Mouse (Mus musculus) intestine, embryonic 15.5 days (tissue): ENCODE data around the gene Aspscr1. TPM values are rescaled to one million over a fixed set of nuclear protein-coding genes. Genes with fewer than 3 reads are reported as not detected.
A peak's percentile ranks its signal among the peaks of the same experiment; 100 is the strongest.

Experiments
- ATAC-seq: fragments of 200-750 bp; cut with Nextera tagmentation; 2 replicates; pipeline ENCODE4 v1.8.0; 2017; ENCODE audit warnings: moderate TSS enrichment, moderate library complexity
- H3K27ac ChIP-seq: fragments of 300-500 bp; sonication (generic); 2 replicates; pipeline ENCODE4 v1.5.1; 2015; ENCODE audit warnings: mild to moderate bottlenecking, inconsistent platforms
- H3K27me3 ChIP-seq: fragments of 300-500 bp; sonication (generic); replicated peaks from 2 replicates; pipeline ENCODE4 v1.6.1; 2015; ENCODE audit warnings: inconsistent platforms
- H3K36me3 ChIP-seq: fragments of 300-500 bp; sonication (generic); 2 replicates; pipeline ENCODE4 v1.6.1; 2015; ENCODE audit warnings: inconsistent platforms
- H3K4me1 ChIP-seq: fragments of 300-500 bp; sonication (generic); replicated peaks from 2 replicates; pipeline ENCODE4 v1.6.1; 2015; ENCODE audit warnings: inconsistent platforms
- H3K4me2 ChIP-seq: fragments of 300-500 bp; sonication (generic); replicated peaks from 2 replicates; pipeline ENCODE4 v1.6.1; 2015; ENCODE audit warnings: mild to moderate bottlenecking, inconsistent platforms
- H3K4me3 ChIP-seq: fragments of 300-500 bp; sonication (generic); replicated peaks from 2 replicates; pipeline ENCODE4 v1.5.1; 2015; ENCODE audit warnings: inconsistent platforms
- H3K9ac ChIP-seq: fragments of 300-500 bp; sonication (generic); 2 replicates; pipeline ENCODE4 v1.6.1; 2015; ENCODE audit warnings: inconsistent platforms
- H3K9me3 ChIP-seq: fragments of 300-500 bp; sonication (generic); 2 replicates; pipeline ENCODE4 v1.6.1; 2016; ENCODE audit warnings: inconsistent platforms
- WGBS: fragments of 180-500 bp; shearing (Covaris S2); methylation state at CpG from one replicate; pipeline ENCODE4 v1.1.7; 2015; 5-methylcytosine and 5-hydroxymethylcytosine counted together
- polyA plus RNA-seq: library from polyadenylated mRNA; unstranded; fragments of >200 nt; fragmentation: Nextera tagmentation; extraction: Ambion mirVana; gene quantifications from 2 replicates; pipeline ENCODE4 v1.2.1, GENCODE M21; 2015

The Aspscr1 gene
- polyA plus RNA-seq, 1 experiment from 2014 or later: 96.0 TPM

DNA sequence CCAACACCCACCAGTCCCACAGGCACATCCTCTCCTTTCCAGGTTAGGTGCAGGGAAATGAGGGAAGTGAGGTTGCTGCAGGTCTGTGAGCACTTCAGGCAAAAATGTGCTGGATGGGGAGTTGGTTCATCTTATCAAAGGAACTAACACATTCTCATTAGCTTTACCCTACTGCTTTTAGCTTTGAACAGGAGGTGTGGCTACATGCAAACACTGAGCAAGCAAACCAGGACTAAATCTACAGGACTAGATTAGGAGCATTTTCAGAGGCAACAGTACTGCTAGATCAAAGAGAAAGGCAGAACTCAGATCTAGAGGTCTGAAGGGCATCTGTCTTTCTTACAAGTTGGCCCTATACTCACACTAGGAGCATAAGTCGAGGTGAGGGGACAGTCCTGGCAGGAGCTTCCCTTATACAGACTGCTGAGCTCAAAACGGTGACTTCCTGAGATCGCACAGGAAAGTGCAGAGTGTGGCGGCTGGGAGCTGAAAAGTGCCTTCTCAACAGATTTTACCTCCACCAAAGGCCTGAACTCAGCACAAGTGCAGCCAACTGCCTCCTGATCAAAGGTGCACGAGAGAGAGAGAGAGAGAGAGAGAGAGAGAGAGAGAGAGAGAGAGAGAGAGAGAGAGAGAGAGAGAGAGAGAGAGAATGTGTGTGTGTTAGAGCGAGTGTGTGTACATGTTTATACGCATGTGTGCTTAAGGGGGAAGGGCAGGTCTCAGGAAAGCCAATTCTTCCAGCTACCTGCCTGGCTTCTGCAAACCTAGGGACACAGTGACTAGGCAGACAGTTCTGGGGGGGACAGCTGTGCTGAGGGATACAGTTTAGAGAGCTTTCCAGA, 41.7 kb upstream of the Aspscr1 start:
- peak overlapping the region; percentile 29 for H3K9ac ChIP-seq
- H3K27ac ChIP-seq: peak overlapping the region; percentile 79
- peaks cover 39% of the 10 kb centered on the region for H3K4me1 ChIP-seq
- no peak for ATAC-seq
- H3K36me3 ChIP-seq: peaks cover 13% of the 10 kb centered on the region
- H3K4me3 ChIP-seq: 0 out of 2 replicates have a peak overlapping the region, but pooled peaks have one; percentile 94
- 24% methylated on average over 7 of the region's 7 CpGs for WGBS
- no peaks in the 10 kb centered on the region for H3K27me3 ChIP-seq
- peak overlapping the region; percentile 85 for H3K4me2 ChIP-seq
- no peaks in the 10 kb centered on the region for H3K9me3 ChIP-seq

DNA sequence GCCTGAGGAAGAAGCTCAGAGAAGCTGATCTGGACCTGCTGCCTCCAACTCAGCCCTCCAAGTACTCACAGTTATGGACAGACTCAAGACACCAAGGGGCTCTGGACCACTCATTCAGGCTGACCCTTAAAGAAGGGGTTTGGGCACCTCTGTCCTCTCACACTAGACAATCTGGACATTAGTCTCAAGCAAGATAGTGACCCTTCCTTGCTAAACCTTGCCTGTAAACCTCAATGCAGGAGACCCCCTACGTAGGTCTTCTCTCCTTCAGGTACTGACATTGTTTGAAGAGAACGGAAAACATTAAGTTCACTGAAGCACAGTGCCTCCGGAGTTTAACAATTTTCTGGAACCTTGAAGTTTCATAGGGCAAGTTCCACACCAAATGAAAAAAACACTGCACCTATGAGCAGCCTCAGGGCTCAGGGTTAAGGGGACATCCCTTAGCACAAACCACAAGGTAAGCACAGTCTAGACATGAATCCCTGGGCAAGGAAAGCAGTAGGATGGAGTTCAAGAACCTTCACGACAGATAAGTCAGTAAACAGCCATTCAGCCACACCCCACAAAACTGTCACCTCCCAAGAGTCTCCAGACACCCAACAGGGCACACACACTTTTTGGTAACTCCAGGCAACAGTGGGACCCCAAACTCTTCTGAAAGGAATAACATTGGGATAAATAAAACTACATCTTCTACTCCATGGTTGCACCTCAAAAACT, 40.9 kb upstream of the Aspscr1 start:
- H3K27ac ChIP-seq: peak overlapping the region; percentile 74; the same call in 1 of the 2 replicates
- WGBS: 61% methylated on average over 4 of the region's 4 CpGs
- peaks cover 39% of the 10 kb centered on the region for H3K4me1 ChIP-seq
- H3K9me3 ChIP-seq: no peaks in the 10 kb centered on the region
- H3K27me3 ChIP-seq: no peaks in the 10 kb centered on the region
- peaks cover 13% of the 10 kb centered on the region for H3K36me3 ChIP-seq
- H3K9ac ChIP-seq: peak overlapping the region; percentile 95
- no peak for ATAC-seq
- H3K4me3 ChIP-seq: peak overlapping the region; percentile 94
- peak overlapping the region; percentile 85 for H3K4me2 ChIP-seq

DNA sequence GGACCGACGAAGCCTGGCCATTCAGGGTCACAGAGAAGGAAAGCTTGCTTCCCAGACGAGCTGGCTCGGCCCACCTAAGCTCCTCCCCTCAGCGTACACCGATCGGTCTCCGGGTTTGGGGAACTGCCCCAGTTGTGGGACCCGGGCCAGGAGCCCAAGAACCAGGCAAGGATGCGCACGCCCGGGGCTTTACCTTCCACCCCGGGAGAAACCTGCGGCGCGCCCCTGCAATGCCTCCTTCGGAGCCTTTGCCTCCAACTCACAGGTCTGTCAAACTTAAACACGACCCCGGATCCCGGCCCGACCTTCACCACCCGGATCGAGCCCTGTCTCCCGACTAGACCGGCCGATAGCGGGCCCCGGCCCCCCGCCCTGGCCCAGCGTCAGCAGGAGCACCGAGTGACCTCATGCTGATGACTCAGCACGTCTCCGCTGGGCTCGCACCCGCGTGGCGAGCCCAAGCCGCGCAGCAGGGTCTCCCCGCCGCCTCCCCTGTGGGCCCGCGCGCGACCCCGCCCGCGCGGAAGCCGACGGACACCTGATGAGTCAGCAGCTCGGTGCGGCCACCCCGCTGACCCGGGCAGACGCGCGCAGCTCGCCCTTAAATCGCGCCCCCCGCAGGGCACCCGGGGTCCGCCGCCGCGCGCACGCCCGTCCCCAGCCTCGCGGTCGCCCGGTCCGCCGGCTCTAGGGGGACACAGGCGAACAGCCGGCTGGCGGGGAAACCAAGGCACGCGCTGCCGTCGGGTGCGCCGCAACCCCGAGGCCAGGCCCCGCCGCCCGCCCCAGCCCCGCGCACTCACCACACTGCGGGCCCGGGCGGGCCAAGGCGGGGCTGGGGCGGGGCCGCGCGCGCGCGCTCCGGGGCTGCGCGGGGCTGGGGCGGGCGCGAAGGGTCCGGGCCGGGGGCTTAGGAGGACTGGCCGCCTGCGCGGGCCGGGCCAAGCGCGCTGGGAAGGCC, 39.9 kb upstream of the Aspscr1 start:
- ATAC-seq: peak; percentile 88
- Histone ChIP-seq H3K4me1 (peaks cover 39% of the 10 kb centered on the region), H3K27me3 (no peaks in the 10 kb centered on the region), H3K27ac (peak overlapping the region; percentile 74), H3K9ac (peak overlapping the region; percentile 95), H3K9me3 (no peaks in the 10 kb centered on the region), H3K36me3 (peaks cover 9% of the 10 kb centered on the region), H3K4me3 (peak overlapping the region; percentile 94), H3K4me2 (peak overlapping the region; percentile 85)
- WGBS: under 1% methylated on average over 115 of the region's 116 CpGs

DNA sequence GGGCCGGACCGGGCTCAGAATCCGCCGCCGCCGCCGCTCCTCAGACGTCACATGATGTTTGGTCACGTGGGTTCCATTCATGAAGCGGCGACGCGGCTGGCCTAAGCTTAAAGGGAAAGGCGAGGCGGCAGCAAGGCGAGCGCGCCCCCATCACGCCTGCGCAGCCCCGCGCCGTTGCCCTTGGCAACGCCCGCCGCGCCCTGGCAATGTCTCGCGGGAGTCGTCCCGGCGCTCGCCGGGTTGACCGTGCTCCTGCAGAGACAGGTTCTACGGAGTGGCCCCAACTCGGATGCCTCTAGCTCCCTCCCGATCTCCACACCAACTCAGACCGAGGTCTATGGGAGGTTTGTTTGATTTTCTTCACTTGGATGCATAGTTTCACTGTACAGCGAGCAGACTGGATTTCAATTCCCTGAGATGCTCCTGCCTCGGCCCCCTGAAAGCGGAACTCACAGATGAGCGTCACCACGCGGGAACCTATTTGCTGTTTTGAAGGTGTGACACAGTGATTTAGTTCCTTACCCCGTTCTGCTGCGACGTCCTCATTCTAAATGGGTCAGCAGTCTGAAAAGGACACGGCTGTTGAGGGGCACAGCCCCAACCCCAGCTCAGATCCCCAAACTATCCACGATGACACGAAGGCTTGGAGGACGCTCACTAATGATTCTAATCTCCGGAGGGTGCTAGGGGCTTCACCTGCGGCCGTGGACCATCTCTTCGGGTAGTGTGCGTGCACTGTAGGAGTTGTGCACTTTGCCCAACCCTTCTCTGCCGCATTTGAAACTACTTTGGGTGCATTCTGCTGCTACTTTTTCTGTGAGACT, 39.0 kb upstream of the Aspscr1 start, which contains the start of gene Mafg:
Gene Mafg (minus strand): TSS at position 81 of the 824 bp plus-strand sequence.
- 11% methylated on average over 58 of the region's 58 CpGs for WGBS
- H3K4me2 ChIP-seq: peak within 1 kb of the TSS; percentile 85
- peak; percentile 90 for ATAC-seq
- H3K27me3 ChIP-seq: no peaks in the 10 kb centered on the region
- peak within 1 kb of the TSS; percentile 74 for H3K27ac ChIP-seq
- no peaks in the 10 kb centered on the region for H3K9me3 ChIP-seq
- peaks cover 39% of the 10 kb centered on the region for H3K4me1 ChIP-seq
- H3K4me3 ChIP-seq: peak within 1 kb of the TSS; percentile 94
- H3K9ac ChIP-seq: peak within 1 kb of the TSS; percentile 95
- H3K36me3 ChIP-seq: peaks cover 7% of the 10 kb centered on the region

DNA sequence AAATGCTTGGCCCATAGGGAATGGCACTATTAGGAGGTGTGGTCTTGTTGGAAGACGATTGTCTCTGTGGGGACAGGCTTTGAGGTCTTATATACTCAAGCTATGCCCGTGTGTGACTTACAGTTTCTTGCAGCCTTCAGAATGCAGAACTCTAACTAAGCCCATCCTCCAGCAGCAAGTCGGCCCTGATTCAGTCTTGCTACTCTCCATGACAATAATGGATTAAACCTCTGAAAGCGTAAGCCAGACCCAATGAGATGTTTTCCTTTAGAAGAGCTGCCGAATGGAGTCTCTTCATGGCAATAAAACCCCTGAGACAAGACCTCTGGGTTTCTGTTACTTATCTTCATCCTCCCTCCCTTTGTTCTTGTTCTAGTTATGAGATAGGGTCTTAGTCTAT, 38.0 kb upstream of the Aspscr1 start:
- no peak for ATAC-seq
- 82% methylated on average over 5 of the region's 5 CpGs for WGBS
- H3K36me3 ChIP-seq: no peaks in the 10 kb centered on the region

DNA sequence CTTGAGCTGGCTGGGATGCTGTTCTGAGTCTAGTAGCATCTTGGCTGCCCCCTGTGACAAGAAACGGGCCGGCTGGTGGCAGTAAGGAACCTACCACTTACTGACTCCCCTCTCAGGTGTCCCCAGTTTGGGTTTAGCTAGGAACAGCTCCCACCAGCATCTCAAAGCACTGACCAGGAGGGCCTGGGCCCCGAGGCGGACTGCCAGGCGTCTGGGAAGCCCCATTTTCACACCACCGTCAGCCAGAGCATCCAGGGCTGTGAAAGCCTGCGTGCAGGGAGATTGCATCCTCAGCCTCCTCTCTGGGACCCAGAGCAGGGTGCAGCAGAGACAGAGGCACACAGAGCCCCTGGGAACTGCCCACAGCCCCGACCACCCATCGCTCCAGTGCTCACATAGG, 31.5 kb upstream of the Aspscr1 start:
- Histone ChIP-seq H3K9me3 (no peaks in the 10 kb centered on the region), H3K4me2 (no peak overlapping the region), H3K27me3 (no peaks in the 10 kb centered on the region), H3K27ac (no peak overlapping the region), H3K36me3 (no peaks in the 10 kb centered on the region), H3K4me3 (no peak overlapping the region), H3K9ac (no peak overlapping the region), H3K4me1 (peaks cover 9% of the 10 kb centered on the region)
- no peak for ATAC-seq
- WGBS: 65% methylated on average over 9 of the region's 9 CpGs

More for the DNA sequence above, 38.0 kb upstream of the Aspscr1 start:
- Histone ChIP-seq H3K4me2 (no peak overlapping the region), H3K9ac (no peak overlapping the region), H3K27ac (no peak overlapping the region), H3K4me1 (peaks cover 29% of the 10 kb centered on the region), H3K4me3 (no peak overlapping the region), H3K9me3 (no peaks in the 10 kb centered on the region), H3K27me3 (no peaks in the 10 kb centered on the region)

DNA sequence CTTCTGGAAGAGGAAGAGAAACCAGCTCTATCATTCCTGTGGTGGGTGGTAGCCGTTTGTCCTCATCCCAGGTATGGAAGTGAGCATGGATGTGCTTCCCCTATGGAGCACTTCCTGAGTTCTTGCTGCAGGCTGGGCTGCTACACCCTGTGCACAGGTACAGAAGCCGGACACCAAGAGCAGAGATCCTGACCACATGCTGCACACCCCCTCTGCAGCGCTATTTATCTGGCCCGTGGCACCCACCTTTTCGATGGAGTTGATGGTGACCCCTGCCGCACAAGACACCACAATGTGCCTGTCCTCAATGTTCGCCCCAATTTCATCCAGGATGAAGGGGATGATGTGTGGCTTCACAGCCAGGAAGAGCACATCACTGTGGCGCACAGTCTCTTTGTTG, 30.9 kb upstream of the Aspscr1 start:
- Histone ChIP-seq H3K9ac (no peak overlapping the region), H3K4me2 (peak overlapping the region; percentile 97; the same call in 1 of the 2 replicates), H3K9me3 (no peaks in the 10 kb centered on the region), H3K4me1 (peaks cover 9% of the 10 kb centered on the region), H3K4me3 (no peak overlapping the region), H3K36me3 (no peaks in the 10 kb centered on the region), H3K27ac (no peak overlapping the region), H3K27me3 (0 out of 2 replicates have a peak, but pooled peaks cover 1% of the 10 kb centered on the region)
- no peak for ATAC-seq
- 81% methylated on average over 8 of the region's 8 CpGs for WGBS

DNA sequence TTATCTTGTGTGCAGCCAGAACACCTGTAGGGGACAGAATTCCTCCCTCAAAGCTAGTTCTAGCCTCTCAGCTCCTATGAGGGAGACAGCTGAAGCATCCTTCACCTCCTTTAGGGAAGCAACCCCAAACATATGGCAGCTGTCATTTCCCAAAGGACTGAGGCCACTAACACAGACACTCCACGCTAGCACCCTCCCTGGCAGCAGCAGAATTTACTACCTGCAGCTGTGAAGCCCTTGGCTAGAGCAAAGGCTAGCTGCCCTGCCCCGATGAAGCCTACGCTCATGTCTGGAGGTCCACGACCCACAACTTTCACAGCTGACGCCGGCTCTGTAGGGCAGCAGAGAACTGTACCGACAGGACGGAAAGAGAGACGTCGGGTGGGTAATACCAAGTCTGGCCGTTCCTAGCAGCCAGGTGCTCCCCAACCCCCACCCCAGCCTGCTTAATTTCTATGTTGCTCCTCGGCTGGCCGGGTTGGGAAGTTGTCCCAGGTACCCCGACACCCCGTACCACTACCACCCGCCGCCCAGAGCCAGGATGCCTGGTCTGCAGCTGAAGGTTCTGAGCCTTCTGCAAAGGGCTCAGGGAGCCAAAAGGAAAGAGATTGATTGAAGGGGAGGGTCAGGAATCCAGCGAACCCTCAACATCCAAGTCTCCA, 29.7 kb upstream of the Aspscr1 start:
- peak; percentile 69 for ATAC-seq
- Histone ChIP-seq H3K4me2 (peak overlapping the region; percentile 97), H3K36me3 (no peaks in the 10 kb centered on the region), H3K27me3 (peaks cover 11% of the 10 kb centered on the region; the same call in 1 of the 2 replicates), H3K9ac (peak overlapping the region; percentile 57), H3K9me3 (no peaks in the 10 kb centered on the region), H3K4me1 (peaks cover 14% of the 10 kb centered on the region), H3K4me3 (peak overlapping the region; percentile 43), H3K27ac (no peak overlapping the region)
- under 1% methylated on average over 18 of the region's 18 CpGs for WGBS

DNA sequence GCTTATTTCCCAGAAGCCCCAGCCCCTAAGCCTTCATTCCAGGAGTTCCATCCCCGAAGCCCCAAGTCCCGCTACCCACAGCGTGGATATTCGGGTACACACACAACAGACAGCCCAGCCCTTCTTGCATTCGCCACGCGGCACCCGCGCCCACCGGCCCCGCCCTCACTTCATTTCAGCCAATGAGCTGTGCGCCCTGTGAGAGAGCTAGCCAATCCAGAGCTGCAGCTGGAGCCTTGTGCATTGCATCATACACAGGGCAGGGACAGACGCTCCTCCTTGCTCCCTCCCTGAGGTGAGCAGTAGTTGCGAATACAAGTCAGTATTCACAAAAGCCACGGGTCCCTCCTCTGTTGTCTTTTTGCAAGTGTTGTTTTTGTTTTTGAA, 29.2 kb upstream of the Aspscr1 start, which contains the start of gene Pycr1:
Gene Pycr1 (minus strand): TSS at position 169 of the 387 bp plus-strand sequence.
- Histone ChIP-seq H3K4me1 (peaks cover 16% of the 10 kb centered on the region), H3K36me3 (no peaks in the 10 kb centered on the region), H3K27me3 (peaks cover 13% of the 10 kb centered on the region; the same call in 1 of the 2 replicates), H3K4me3 (peak within 1 kb of the TSS; percentile 43), H3K9me3 (no peaks in the 10 kb centered on the region), H3K4me2 (peak within 1 kb of the TSS; percentile 97), H3K27ac (no peak within 1 kb of the TSS), H3K9ac (peak within 1 kb of the TSS; percentile 57)
- WGBS: under 1% methylated on average over 15 of the region's 15 CpGs
- ATAC-seq: peak; percentile 99

DNA sequence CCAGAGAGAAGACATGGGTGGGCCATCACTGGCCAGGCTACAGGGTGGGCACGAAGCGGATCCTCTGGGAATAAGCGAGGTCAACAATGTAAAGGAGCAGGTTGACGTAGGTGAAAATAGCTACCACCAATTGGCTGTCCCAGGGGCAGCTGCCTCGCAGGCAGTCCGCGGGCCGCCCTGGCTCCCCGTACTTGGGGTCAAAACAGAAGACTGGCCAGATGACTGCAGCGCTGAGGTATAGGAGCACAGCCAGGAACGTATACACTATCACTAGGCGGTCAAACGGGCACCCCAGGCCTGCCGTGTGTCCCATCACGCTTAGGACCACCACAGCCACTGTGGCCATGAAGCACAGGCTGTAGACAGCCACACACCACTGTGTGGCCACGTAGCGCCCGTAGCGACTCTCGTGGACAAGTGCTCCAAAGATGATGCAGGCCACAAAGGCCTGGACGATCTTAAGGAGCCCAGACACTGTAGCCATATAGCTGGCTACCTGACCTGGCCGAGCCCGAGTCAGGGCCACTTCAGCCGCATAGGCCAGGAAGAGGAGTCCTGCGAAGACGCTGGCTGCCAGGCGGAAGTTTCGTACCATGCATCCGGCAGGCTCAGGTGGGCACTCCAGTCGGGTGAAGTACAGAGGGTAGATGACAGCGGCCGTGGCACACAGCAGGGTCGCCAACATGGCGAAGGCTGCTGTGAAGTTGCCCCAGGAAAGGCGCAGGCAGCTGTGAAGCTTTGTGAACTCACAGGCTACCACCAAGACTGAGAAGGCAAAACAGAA, 25.5 kb upstream of the Aspscr1 start:
- Histone ChIP-seq H3K9me3 (no peaks in the 10 kb centered on the region), H3K27ac (no peak overlapping the region), H3K4me1 (peaks cover 16% of the 10 kb centered on the region), H3K4me3 (no peak overlapping the region; the same call in 1 of the 2 replicates), H3K9ac (peak overlapping the region; percentile 39), H3K36me3 (no peaks in the 10 kb centered on the region), H3K27me3 (peaks cover 13% of the 10 kb centered on the region; the same call in 1 of the 2 replicates), H3K4me2 (peak overlapping the region; percentile 52)
- no peak for ATAC-seq
- 81% methylated on average over 35 of the region's 35 CpGs for WGBS
